Mouse (Mus musculus) liver, embryonic 14.5 days (tissue): ENCODE results near the gene Erich2. TPM values are rescaled to one million over a fixed set of nuclear protein-coding genes. Genes with fewer than 3 reads are reported as not detected.

Experiments
- ATAC-seq: fragments of 200-750 bp; cut with Nextera tagmentation; 2 replicates; pipeline ENCODE4 v1.8.0; 2017; ENCODE audit warnings: moderate number of reproducible peaks, mild to moderate bottlenecking, moderate library complexity; ENCODE audit not compliant: insufficient read depth
- DNase-seq, 3 experiments: peaks; one replicate each; pipeline ENCODE4 v3.0.0-alpha.2; 2012 to 2013; ENCODE audit warnings: low read depth in 3 of 3, low spot score in 3 of 3
- H3K27ac ChIP-seq: fragments of 300-500 bp; sonication (generic); 2 replicates; pipeline ENCODE4 v1.5.1; 2014; ENCODE audit warnings: moderate library complexity, mild to moderate bottlenecking, control low read depth, inconsistent platforms
- H3K27me3 ChIP-seq: fragments of 300-500 bp; sonication (generic); 2 replicates; pipeline ENCODE4 v1.6.1; 2014; ENCODE audit warnings: mild to moderate bottlenecking, low read length, moderate library complexity; ENCODE audit not compliant: control insufficient read depth, insufficient read depth
- H3K36me3 ChIP-seq: fragments of 300-500 bp; sonication (generic); replicated peaks from 2 replicates; pipeline ENCODE4 v1.6.1; 2014; ENCODE audit warnings: low read depth; ENCODE audit not compliant: control insufficient read depth, insufficient read depth
- H3K4me1 ChIP-seq, 2 experiments: fragments of 200-500 bp in 1 of 2; fragments of 300-500 bp in 1 of 2; sonication (generic) in 1 of 2; replicated peaks; 2 replicates each; pipeline ENCODE4 v1.6.1; 2012 to 2014; ENCODE audit warnings: antibody characterized with exemption in 1 of 2, inconsistent platforms in 1 of 2, low read length in 1 of 2; ENCODE audit not compliant: control insufficient read depth in 2 of 2, insufficient read depth in 2 of 2
- H3K4me2 ChIP-seq: fragments of 300-500 bp; sonication (generic); 2 replicates; pipeline ENCODE4 v1.6.1; 2014; ENCODE audit warnings: low read depth, mild to moderate bottlenecking, control low read depth, moderate library complexity
- H3K4me3 ChIP-seq, 2 experiments: fragments of 200-500 bp in 1 of 2; fragments of 300-500 bp in 1 of 2; sonication (generic) in 1 of 2; 2 replicates each; pipeline ENCODE4 v1.5.1; 2012 to 2014; ENCODE audit warnings: low read depth in 2 of 2, low read length in 2 of 2, mild to moderate bottlenecking in 2 of 2, control low read depth in 1 of 2, inconsistent platforms in 1 of 2, moderate library complexity in 1 of 2; ENCODE audit not compliant: insufficient read depth in 1 of 2
- H3K9ac ChIP-seq: fragments of 300-500 bp; sonication (generic); replicated peaks from 2 replicates; pipeline ENCODE4 v1.6.1; 2014; ENCODE audit warnings: mild to moderate bottlenecking, control low read depth, moderate library complexity
- H3K9me3 ChIP-seq: fragments of 300-500 bp; sonication (generic); 2 replicates; pipeline ENCODE4 v1.6.1; 2016; ENCODE audit warnings: low read length, mixed read lengths; ENCODE audit not compliant: control insufficient read depth
- CTCF ChIP-seq: IDR thresholded peaks from 2 replicates; pipeline ENCODE4 v1.5.1; 2016; ENCODE audit warnings: antibody characterized with exemption, low read depth, control low read depth
- EP300 ChIP-seq: IDR thresholded peaks from 2 replicates; pipeline ENCODE4 v1.6.1; 2016; ENCODE audit warnings: antibody characterized with exemption, low read depth
- WGBS: fragments of 180-500 bp; shearing (Covaris S2); extraction: QIAGEN DNeasy Blood & Tissue Kit; methylation state at CpG from one replicate; pipeline ENCODE4 v1.1.7; 2014; ENCODE audit not compliant: insufficient replicate concordance; 5-methylcytosine and 5-hydroxymethylcytosine counted together
- polyA plus RNA-seq, 2 experiments: library from polyadenylated mRNA; depleted of rRNA in 1 of 2; stranded (reverse) in 1 of 2; unstranded in 1 of 2; fragments of >200 nt; fragmentation: Nextera tagmentation in 1 of 2; extraction: Ambion mirVana in 1 of 2; gene quantifications; 2 replicates each; pipeline versions ENCODE4 v1.2.1 to v1.2.3; 2012 to 2014

Erich2 gene
- polyA plus RNA-seq, 2 experiments = not detected

DNA sequence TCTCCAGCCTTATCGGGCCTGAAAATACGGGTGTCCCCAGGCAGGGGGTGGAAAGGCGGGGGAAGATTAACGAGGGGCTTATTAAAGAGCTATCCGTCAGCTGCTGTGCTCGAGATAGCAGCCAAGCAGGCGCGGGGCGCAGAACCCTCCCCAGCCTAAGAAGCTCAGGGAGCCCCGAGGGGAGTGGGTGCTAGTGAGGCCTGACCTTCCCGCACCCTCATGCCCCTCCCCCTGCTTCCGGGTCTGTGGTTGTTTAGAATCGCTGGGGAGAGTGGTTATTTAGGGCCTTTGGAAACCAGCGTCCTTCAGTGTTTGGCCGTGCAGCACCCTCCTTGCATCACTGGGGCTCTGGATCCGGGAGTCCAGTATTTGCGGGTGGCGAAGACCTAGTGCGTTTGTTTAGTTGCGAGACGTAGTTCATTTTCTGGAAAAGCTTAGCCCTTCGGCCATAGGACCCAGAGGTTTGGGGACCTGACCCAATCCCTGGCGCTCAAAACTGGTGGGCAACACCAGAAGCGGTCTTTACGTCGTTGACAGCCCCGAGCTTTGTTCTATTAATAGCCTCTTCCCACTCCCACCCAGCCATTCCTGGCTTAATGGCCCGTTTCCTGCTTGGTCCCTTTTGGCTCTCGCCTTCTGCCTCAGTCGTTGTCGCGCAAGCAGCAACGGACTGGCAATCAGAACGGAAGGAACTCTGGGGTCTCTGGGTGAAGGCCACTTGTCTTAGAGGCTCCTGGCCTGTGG is 59.8 kb downstream of the Erich2 start:
- 1% methylated on average over 34 of the region's 34 CpGs for WGBS
- Histone ChIP-seq H3K9ac (no peak overlapping the region), H3K27ac (no peak overlapping the region), H3K4me2 (peak overlapping the region; percentile 48), H3K36me3 (no peaks in the 10 kb centered on the region), H3K27me3 (peaks cover 65% of the 10 kb centered on the region), H3K4me3 (peak overlapping the region; percentile 8 to 21; a peak in 2 of 4 replicates), H3K9me3 (no peaks in the 10 kb centered on the region), H3K4me1 (no peaks in the 10 kb centered on the region)
- DNase-seq (no peak), ATAC-seq (no peak)
- TF ChIP-seq EP300 (no peak), CTCF (no peak)

DNA sequence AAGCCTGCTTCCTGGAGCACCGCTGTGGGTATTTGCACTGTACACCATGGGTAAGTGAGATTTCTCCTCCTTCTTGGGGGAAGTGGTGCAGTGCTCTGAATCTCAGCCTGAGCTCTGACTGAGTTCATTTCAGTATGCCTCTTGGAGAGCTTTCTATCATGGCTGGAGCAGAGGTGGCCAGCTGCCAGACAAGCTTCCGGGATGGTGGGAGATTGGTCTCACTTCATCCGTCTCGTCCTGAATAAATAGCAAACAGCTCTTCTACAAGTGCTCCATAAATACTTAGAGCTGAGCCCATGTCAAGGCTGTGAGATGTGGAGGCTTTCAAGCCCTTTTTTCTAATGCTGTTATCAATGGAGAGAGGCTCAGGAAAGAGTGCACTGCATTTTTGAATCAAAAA is 63.1 kb downstream of the Erich2 start:
- no peaks in the 10 kb centered on the region for H3K4me1 ChIP-seq
- H3K4me2 ChIP-seq = no peak overlapping the region
- H3K9me3 ChIP-seq = no peaks in the 10 kb centered on the region
- 58% methylated on average over 4 of the region's 4 CpGs for WGBS
- ATAC-seq (no peak), DNase-seq (no peak)
- TF ChIP-seq EP300 = no peak
- TF ChIP-seq CTCF = no peak
- H3K9ac ChIP-seq = no peak overlapping the region
- H3K27ac ChIP-seq = no peak overlapping the region
- peaks cover 32% of the 10 kb centered on the region for H3K27me3 ChIP-seq
- H3K4me3 ChIP-seq = no peak overlapping the region
- no peaks in the 10 kb centered on the region for H3K36me3 ChIP-seq

DNA sequence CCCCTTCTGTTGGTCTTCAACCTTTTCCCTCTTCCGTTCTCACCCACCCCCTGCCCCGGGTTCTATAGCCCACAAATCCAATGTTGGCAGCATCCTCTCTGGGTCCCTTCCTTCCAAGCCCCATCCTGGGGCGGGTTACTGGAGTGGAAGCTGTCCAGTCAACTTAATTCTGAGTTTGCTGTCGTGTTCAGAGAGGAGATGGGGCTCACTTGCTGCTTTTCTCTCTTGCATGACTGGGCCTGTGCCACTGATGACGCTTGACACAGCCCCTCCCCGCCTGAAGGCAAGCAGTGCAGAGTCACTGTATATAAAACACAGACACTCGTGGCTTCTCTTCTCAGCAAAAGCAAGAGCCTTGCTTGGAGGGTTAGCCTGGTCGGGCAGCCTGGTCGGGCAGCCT is 63.6 kb downstream of the Erich2 start:
- TF ChIP-seq CTCF (no peak), EP300 (no peak)
- H3K36me3 ChIP-seq = no peaks in the 10 kb centered on the region
- 38% methylated on average over 9 of the region's 9 CpGs for WGBS
- no peak for ATAC-seq
- peaks cover 26% of the 10 kb centered on the region for H3K27me3 ChIP-seq
- H3K9ac ChIP-seq = no peak overlapping the region
- no peak overlapping the region for H3K4me2 ChIP-seq
- no peak overlapping the region for H3K4me3 ChIP-seq
- no peak overlapping the region for H3K27ac ChIP-seq
- DNase-seq = no peak
- H3K4me1 ChIP-seq = no peaks in the 10 kb centered on the region
- no peaks in the 10 kb centered on the region for H3K9me3 ChIP-seq

DNA sequence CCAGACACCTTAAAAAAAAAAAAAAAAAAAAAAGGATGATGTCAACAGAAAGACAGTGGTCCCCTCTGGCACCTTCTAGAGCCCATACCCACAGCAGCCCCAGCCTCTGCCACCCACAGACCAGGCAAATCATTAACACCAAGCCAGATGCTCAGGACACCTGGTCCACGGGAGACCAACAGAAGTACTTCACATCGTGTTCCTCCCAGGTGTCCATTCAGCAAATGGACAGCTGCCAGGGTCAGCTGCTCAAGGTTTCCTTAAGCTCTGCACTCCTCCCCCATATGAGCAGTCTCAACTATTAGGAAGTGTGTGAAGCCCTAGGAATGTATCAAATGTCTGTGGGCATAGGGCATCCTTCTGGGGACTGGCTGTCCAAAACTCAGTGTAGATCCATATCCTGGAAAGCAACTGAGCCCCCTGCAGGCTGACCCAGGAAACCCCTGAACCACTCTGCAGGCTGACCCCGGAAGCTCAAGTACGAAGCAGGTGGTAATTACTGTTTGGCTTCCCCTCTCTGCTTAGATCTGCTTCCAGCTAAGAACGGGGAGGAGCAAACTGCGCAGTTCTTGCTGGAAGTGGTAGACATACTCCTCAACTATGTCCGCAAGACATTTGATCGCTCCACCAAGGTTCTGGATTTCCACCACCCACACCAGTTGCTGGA is 65.1 kb downstream of the Erich2 start:
- Histone ChIP-seq H3K27me3 (peaks cover 12% of the 10 kb centered on the region), H3K4me1 (no peaks in the 10 kb centered on the region), H3K27ac (no peak overlapping the region), H3K36me3 (no peaks in the 10 kb centered on the region), H3K4me3 (no peak overlapping the region), H3K9ac (no peak overlapping the region), H3K4me2 (no peak overlapping the region), H3K9me3 (no peaks in the 10 kb centered on the region)
- TF ChIP-seq CTCF (no peak), EP300 (no peak)
- 59% methylated on average over 8 of the region's 8 CpGs for WGBS
- ATAC-seq = no peak
- no peak for DNase-seq

DNA sequence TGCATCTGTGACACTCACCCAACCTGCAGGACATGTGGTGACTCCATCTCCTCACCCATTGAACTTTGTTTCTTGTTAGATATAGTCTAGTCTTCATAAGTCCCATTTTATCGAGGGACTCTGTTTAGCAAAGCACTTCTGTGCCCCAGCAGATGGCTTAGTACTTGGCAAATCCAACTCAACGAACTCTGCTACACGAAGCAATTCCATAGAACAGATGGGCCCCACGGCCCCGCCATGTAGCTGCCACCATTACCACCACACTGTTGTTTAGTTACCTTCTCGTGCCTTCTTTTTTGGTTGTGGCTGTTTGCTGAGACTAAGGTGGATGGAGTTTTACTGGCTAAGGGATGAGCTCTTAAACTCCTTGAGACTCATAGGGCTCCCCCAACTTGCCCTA is 79.6 kb downstream of the Erich2 start:
- no peaks in the 10 kb centered on the region for H3K36me3 ChIP-seq
- no peak overlapping the region for H3K4me3 ChIP-seq
- ATAC-seq (no peak), DNase-seq (no peak)
- H3K4me2 ChIP-seq = no peak overlapping the region
- no peaks in the 10 kb centered on the region for H3K27me3 ChIP-seq
- no peaks in the 10 kb centered on the region for H3K9me3 ChIP-seq
- no peak overlapping the region for H3K9ac ChIP-seq
- H3K4me1 ChIP-seq = no peaks in the 10 kb centered on the region
- 53% methylated on average over 6 of the region's 6 CpGs for WGBS
- H3K27ac ChIP-seq = no peak overlapping the region
- no peak for TF ChIP-seq EP300
- no peak for TF ChIP-seq CTCF

Other genes starting within 250 kb of the Erich2 start
- 0.08 and 0.14 TPM in 2 replicates for gene Sp5, start 33.9 kb upstream of the Erich2 start, polyA plus RNA-seq (2012; rRNA removed)
- 0.06 and 0.11 TPM in 2 replicates for gene Sp5, start 33.9 kb upstream of the Erich2 start, polyA plus RNA-seq (2014; fragmentation: Nextera tagmentation; extraction: Ambion mirVana)
- 0.02 and 0.10 TPM in 2 replicates for gene Gad1, start 44.3 kb downstream of the Erich2 start, polyA plus RNA-seq (2012; rRNA removed)
- 0.03 and 0.14 TPM in 2 replicates for gene Gad1, start 44.3 kb downstream of the Erich2 start, polyA plus RNA-seq (2014; fragmentation: Nextera tagmentation; extraction: Ambion mirVana)
- 22.9 and 24.5 TPM in 2 replicates for gene Gorasp2, start 152.8 kb downstream of the Erich2 start, polyA plus RNA-seq (2012; rRNA removed)
- gene Gorasp2, start 152.8 kb downstream of the Erich2 start, polyA plus RNA-seq (2014; fragmentation: Nextera tagmentation; extraction: Ambion mirVana) = 50.5 and 51.8 TPM in 2 replicates
- gene Gm26558, start 153.3 kb downstream of the Erich2 start, polyA plus RNA-seq (2012; rRNA removed) = 0.09 and 0.13 TPM in 2 replicates
- 1.2 TPM in 2 replicates for gene Gm26558, start 153.3 kb downstream of the Erich2 start, polyA plus RNA-seq (2014; fragmentation: Nextera tagmentation; extraction: Ambion mirVana)